Mouse (Mus musculus): ENCODE data around the gene Igsf3. TPM values are rescaled to one million over a fixed set of nuclear protein-coding genes. Genes with fewer than 3 reads are reported as not detected.
"Not testable (repeated sequence)": the region's sequence is repeated elsewhere in the genome, so short reads cannot be mapped to it uniquely, and the experiment has no call there.

Gene Igsf3
- polyA plus RNA-seq, 1 experiment from 2014 or later = 28.1 TPM

GRCm38 (mm10) chr3:101413013-101413412 lies 36.1 kb downstream of the Igsf3 start:
- H3K4me1 ChIP-seq (ENCODE audit: control insufficient read depth in 2 of 2, insufficient read depth in 2 of 2, low read length in 2 of 2) = peaks cover 41 to 60% of the 10 kb centered on the region in 2 experiments
- ATAC-seq (ENCODE audit: insufficient number of reproducible peaks, insufficient read depth, low FRiP score, low read depth); H3K4me2 ChIP-seq (ENCODE audit: low read length); H3K9ac ChIP-seq (ENCODE audit: low read length); H3K36me3 ChIP-seq (ENCODE audit: control insufficient read depth, insufficient read depth, low read length); H3K9me3 ChIP-seq (ENCODE audit: control insufficient read depth, low read length); H3K4me3 ChIP-seq (ENCODE audit: control insufficient read depth in 1 of 2, insufficient read depth in 1 of 2, low read depth in 1 of 2, low read length in 2 of 2); H3K27ac ChIP-seq (replicated peaks in 1 of 2; ENCODE audit: control insufficient read depth in 1 of 2, insufficient read depth in 1 of 2, low read depth in 2 of 2, low read length in 2 of 2); H3K27me3 ChIP-seq (ENCODE audit: control insufficient read depth, insufficient read depth, low read length): not testable (repeated sequence)
- 82% methylated on average over 5 of the region's 5 CpGs for WGBS

GRCm38 (mm10) chr3:101418740-101419652 lies 42.1 kb downstream of the Igsf3 start:
- Histone ChIP-seq H3K4me2 (ENCODE audit: low read length) (no peak overlapping the region), H3K4me1 (ENCODE audit: control insufficient read depth in 2 of 2, insufficient read depth in 2 of 2, low read length in 2 of 2) (peaks cover 18 to 27% of the 10 kb centered on the region in 2 experiments), H3K36me3 (ENCODE audit: control insufficient read depth, insufficient read depth, low read length) (no peaks in the 10 kb centered on the region), H3K9ac (ENCODE audit: low read length) (no peak overlapping the region), H3K27me3 (ENCODE audit: control insufficient read depth, insufficient read depth, low read length) (no peaks in the 10 kb centered on the region), H3K27ac (replicated peaks in 1 of 2; ENCODE audit: control insufficient read depth in 1 of 2, insufficient read depth in 1 of 2, low read depth in 2 of 2, low read length in 2 of 2) (no peak overlapping the region), H3K9me3 (ENCODE audit: control insufficient read depth, low read length) (no peaks in the 10 kb centered on the region), H3K4me3 (ENCODE audit: control insufficient read depth in 1 of 2, insufficient read depth in 1 of 2, low read depth in 1 of 2, low read length in 2 of 2) (no peak overlapping the region)
- 53% methylated on average over 18 of the region's 18 CpGs for WGBS
- ATAC-seq (ENCODE audit: insufficient number of reproducible peaks, insufficient read depth, low FRiP score, low read depth) = no peak

- no peak for ATAC-seq (ENCODE audit: insufficient number of reproducible peaks, insufficient read depth, low FRiP score, low read depth)
- H3K4me1 ChIP-seq (ENCODE audit: control insufficient read depth in 2 of 2, insufficient read depth in 2 of 2, low read length in 2 of 2) = peaks cover 22 to 33% of the 10 kb centered on the region in 2 experiments
Measured at GRCm38 (mm10) chr3:101419653-101419994, 42.7 kb downstream of the Igsf3 start.

GRCm38 (mm10) chr3:101423188-101423587 lies 46.3 kb downstream of the Igsf3 start:
- Histone ChIP-seq H3K4me1 (ENCODE audit: control insufficient read depth in 2 of 2, insufficient read depth in 2 of 2, low read length in 2 of 2) (peaks cover 21 to 30% of the 10 kb centered on the region in 2 experiments), H3K9me3 (ENCODE audit: control insufficient read depth, low read length) (no peaks in the 10 kb centered on the region), H3K36me3 (ENCODE audit: control insufficient read depth, insufficient read depth, low read length) (peaks cover 29% of the 10 kb centered on the region), H3K4me2 (ENCODE audit: low read length) (no peak overlapping the region), H3K27me3 (ENCODE audit: control insufficient read depth, insufficient read depth, low read length) (no peaks in the 10 kb centered on the region), H3K9ac (ENCODE audit: low read length) (no peak overlapping the region), H3K4me3 (ENCODE audit: control insufficient read depth in 1 of 2, insufficient read depth in 1 of 2, low read depth in 1 of 2, low read length in 2 of 2) (no peak overlapping the region), H3K27ac (replicated peaks in 1 of 2; ENCODE audit: control insufficient read depth in 1 of 2, insufficient read depth in 1 of 2, low read depth in 2 of 2, low read length in 2 of 2) (0 out of 4 replicates have a peak overlapping the region, but pooled peaks of 1 of the 2 experiments have one; percentile 19)
- 33% methylated on average over 4 of the region's 4 CpGs for WGBS
- ATAC-seq (ENCODE audit: insufficient number of reproducible peaks, insufficient read depth, low FRiP score, low read depth) = no peak

More at GRCm38 (mm10) chr3:101419653-101419994, 42.7 kb downstream of the Igsf3 start:
- Histone ChIP-seq H3K27me3 (ENCODE audit: control insufficient read depth, insufficient read depth, low read length) (no peaks in the 10 kb centered on the region), H3K9ac (ENCODE audit: low read length) (no peak overlapping the region), H3K4me2 (ENCODE audit: low read length) (no peak overlapping the region), H3K9me3 (ENCODE audit: control insufficient read depth, low read length) (no peaks in the 10 kb centered on the region), H3K36me3 (ENCODE audit: control insufficient read depth, insufficient read depth, low read length) (no peaks in the 10 kb centered on the region), H3K4me3 (ENCODE audit: control insufficient read depth in 1 of 2, insufficient read depth in 1 of 2, low read depth in 1 of 2, low read length in 2 of 2) (no peak overlapping the region), H3K27ac (replicated peaks in 1 of 2; ENCODE audit: control insufficient read depth in 1 of 2, insufficient read depth in 1 of 2, low read depth in 2 of 2, low read length in 2 of 2) (no peak overlapping the region)
- 58% methylated on average over 10 of the region's 10 CpGs for WGBS

GRCm38 (mm10) chr3:101424295-101424885 lies 47.5 kb downstream of the Igsf3 start:
- no peaks in the 10 kb centered on the region for H3K27me3 ChIP-seq (ENCODE audit: control insufficient read depth, insufficient read depth, low read length)
- 68% methylated on average over 10 of the region's 10 CpGs for WGBS
- H3K9ac ChIP-seq (ENCODE audit: low read length) = no peak overlapping the region
- no peaks in the 10 kb centered on the region for H3K9me3 ChIP-seq (ENCODE audit: control insufficient read depth, low read length)
- H3K4me2 ChIP-seq (ENCODE audit: low read length) = no peak overlapping the region
- no peak for ATAC-seq (ENCODE audit: insufficient number of reproducible peaks, insufficient read depth, low FRiP score, low read depth)
- peaks cover 37% of the 10 kb centered on the region for H3K36me3 ChIP-seq (ENCODE audit: control insufficient read depth, insufficient read depth, low read length)
- no peak overlapping the region for H3K4me3 ChIP-seq (ENCODE audit: control insufficient read depth in 1 of 2, insufficient read depth in 1 of 2, low read depth in 1 of 2, low read length in 2 of 2)
- no peak overlapping the region for H3K27ac ChIP-seq (replicated peaks in 1 of 2; ENCODE audit: control insufficient read depth in 1 of 2, insufficient read depth in 1 of 2, low read depth in 2 of 2, low read length in 2 of 2)
- peaks cover 13 to 20% of the 10 kb centered on the region in 2 experiments for H3K4me1 ChIP-seq (ENCODE audit: control insufficient read depth in 2 of 2, insufficient read depth in 2 of 2, low read length in 2 of 2)

GRCm38 (mm10) chr3:101429982-101430754 lies 53.3 kb downstream of the Igsf3 start:
- Histone ChIP-seq H3K36me3 (ENCODE audit: control insufficient read depth, insufficient read depth, low read length) (peaks cover 62% of the 10 kb centered on the region), H3K9ac (ENCODE audit: low read length) (no peak overlapping the region), H3K4me2 (ENCODE audit: low read length) (no peak overlapping the region), H3K4me1 (ENCODE audit: control insufficient read depth in 2 of 2, insufficient read depth in 2 of 2, low read length in 2 of 2) (peaks cover 29 to 42% of the 10 kb centered on the region in 2 experiments), H3K27me3 (ENCODE audit: control insufficient read depth, insufficient read depth, low read length) (no peaks in the 10 kb centered on the region), H3K4me3 (ENCODE audit: control insufficient read depth in 1 of 2, insufficient read depth in 1 of 2, low read depth in 1 of 2, low read length in 2 of 2) (no peak overlapping the region), H3K27ac (replicated peaks in 1 of 2; ENCODE audit: control insufficient read depth in 1 of 2, insufficient read depth in 1 of 2, low read depth in 2 of 2, low read length in 2 of 2) (peak overlapping the region; percentile 8 to 78), H3K9me3 (ENCODE audit: control insufficient read depth, low read length) (no peaks in the 10 kb centered on the region)
- 25% methylated on average over 8 of the region's 8 CpGs for WGBS
- ATAC-seq (ENCODE audit: insufficient number of reproducible peaks, insufficient read depth, low FRiP score, low read depth) = peak; percentile 72

- 31% methylated on average over 2 of the region's 2 CpGs for WGBS
- H3K4me1 ChIP-seq (ENCODE audit: control insufficient read depth in 2 of 2, insufficient read depth in 2 of 2, low read length in 2 of 2) = peaks cover 34 to 48% of the 10 kb centered on the region in 2 experiments
- no peak overlapping the region for H3K9ac ChIP-seq (ENCODE audit: low read length)
- H3K27me3 ChIP-seq (ENCODE audit: control insufficient read depth, insufficient read depth, low read length) = no peaks in the 10 kb centered on the region
- H3K9me3 ChIP-seq (ENCODE audit: control insufficient read depth, low read length) = no peaks in the 10 kb centered on the region
- H3K36me3 ChIP-seq (ENCODE audit: control insufficient read depth, insufficient read depth, low read length) = peaks cover 62% of the 10 kb centered on the region
- no peak for ATAC-seq (ENCODE audit: insufficient number of reproducible peaks, insufficient read depth, low FRiP score, low read depth)
- H3K27ac ChIP-seq (replicated peaks in 1 of 2; ENCODE audit: control insufficient read depth in 1 of 2, insufficient read depth in 1 of 2, low read depth in 2 of 2, low read length in 2 of 2) = peak overlapping the region; percentile 74 to 78
- H3K4me3 ChIP-seq (ENCODE audit: control insufficient read depth in 1 of 2, insufficient read depth in 1 of 2, low read depth in 1 of 2, low read length in 2 of 2) = no peak overlapping the region
- peak overlapping the region; percentile 3; the same call in 1 of the 2 replicates for H3K4me2 ChIP-seq (ENCODE audit: low read length)
Measured at GRCm38 (mm10) chr3:101430755-101431115, 53.9 kb downstream of the Igsf3 start.
